Mouse (Mus musculus) megakaryocyte, embryonic 14.5 days (primary cell): ENCODE results near the gene Zbtb22.

Experiments
- FLI1 ChIP-seq: IDR thresholded peaks from 2 replicates; pipeline ENCODE4 v1.6.1; 2012; ENCODE audit warnings: low read length, inconsistent platforms, mixed read lengths
- GATA1 ChIP-seq: IDR thresholded peaks from 3 replicates; pipeline ENCODE4 v1.6.1; 2012; ENCODE audit warnings: mixed read lengths, low read length, inconsistent platforms, borderline replicate concordance

DNA sequence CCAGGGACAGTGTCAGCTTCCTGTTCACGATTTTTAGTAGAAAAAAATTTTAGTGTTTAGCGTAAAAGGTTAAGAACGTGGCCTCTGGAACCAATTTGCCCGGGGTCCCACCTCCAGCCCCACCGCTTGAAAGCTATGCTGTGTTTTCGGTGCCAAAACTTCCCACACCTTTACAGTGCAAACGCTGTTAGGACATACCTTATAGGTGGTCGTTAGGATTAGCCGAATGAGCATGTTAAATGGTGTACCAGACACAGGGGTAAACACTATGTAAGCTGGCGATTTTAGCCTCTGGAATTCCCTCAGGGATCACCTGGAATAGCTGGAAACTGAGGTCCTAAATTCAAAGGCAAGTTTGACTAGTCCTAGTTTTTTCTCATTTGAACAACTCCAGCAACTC lies 40.6 kb downstream of the Zbtb22 start:
- no peak for TF ChIP-seq GATA1
- no peak for TF ChIP-seq FLI1
